Mouse (Mus musculus): ENCODE data around the gene Tmem238l.

DNA sequence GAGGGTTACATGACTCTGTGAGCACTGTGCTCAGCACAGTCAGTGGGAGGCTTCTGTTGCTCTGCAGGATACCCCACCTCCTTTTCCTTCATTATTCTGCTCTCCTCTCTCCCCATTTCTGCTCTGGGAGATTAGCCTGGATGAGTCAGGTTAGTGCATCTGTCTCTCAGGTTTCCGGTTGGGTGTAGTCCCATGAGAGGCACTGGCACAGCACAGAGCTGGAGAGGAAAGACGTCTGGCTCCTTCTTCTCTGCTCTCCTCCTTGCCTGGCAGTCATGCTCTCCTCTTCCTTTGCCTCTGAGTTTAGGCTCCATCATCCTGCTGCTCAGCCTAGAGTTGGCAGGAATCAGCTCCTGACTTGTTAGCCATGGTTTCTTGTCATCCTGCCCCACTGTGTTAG lies 35.7 kb downstream of the Tmem238l start:
- TF ChIP-seq CTCF (IDR thresholded peaks at IDR 0.05; ENCODE audit: borderline replicate concordance, insufficient read depth, low read depth, low read length) (no peak), POLR2A (IDR thresholded peaks at IDR 0.05; ENCODE audit: borderline replicate concordance, insufficient read depth, low read length) (no peak)
